In the genomic region with DNA sequence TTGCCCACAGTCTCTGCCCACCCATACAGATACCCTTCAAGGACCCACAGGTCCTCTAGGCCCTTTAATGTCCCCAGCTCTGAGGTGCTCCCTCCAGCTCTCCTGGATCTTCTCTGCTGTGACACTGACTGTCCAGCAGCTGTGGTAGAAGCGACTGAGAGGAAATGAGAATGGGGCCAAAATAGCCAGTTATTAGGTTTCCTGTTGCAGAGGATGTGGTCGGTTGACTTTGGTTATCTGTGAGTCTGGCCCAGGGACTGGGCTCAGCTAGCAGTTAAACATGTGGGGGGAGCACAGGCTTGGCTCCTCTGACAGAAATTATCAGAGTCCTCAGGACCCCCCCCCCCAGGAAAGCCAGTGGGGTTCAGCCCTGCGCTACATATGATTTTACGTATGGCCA, we compare ENCODE assay signal across 9 mouse cellular contexts. TPM values are rescaled to one million over a fixed set of nuclear protein-coding genes. Genes with fewer than 3 reads are reported as not detected.
A peak's percentile ranks its signal among the peaks of the same experiment; 100 is the strongest.
DNase-seq lines count a peak whose midpoint lies in the region; ATAC-seq and TF ChIP-seq lines count a peak whose summit lies in the region.
"Had no signal": no experiment of that assay in that cellular context is flagged by ENCODE, and none has a peak within 500 bp of the region (broad histone marks: within the 10 kb centered on the region; RNA-seq: fewer than 3 reads in every experiment).

No protein-coding gene starts in this region.

- TF ChIP-seq CTCF in heart, adult 2 months (IDR thresholded peaks at IDR 0.05) = no peak
- no peak for TF ChIP-seq CTCF in thymus, adult 2 months (IDR thresholded peaks at IDR 0.05; ENCODE audit: borderline replicate concordance, control insufficient read depth, extremely low read depth, insufficient read depth, low read length, poor library complexity)

- TF ChIP-seq EP300 in heart, adult 2 months (IDR thresholded peaks at IDR 0.05; ENCODE audit: insufficient read depth, low read depth, low read length) = no peak

- H3K27ac ChIP-seq in heart, adult 2 months = peak overlapping the region; percentile 73
- H3K27ac ChIP-seq in thymus, adult 2 months (ENCODE audit: control insufficient read depth, insufficient read depth, low read length) = 0 out of 2 replicates have a peak overlapping the region, but pooled peaks have one; percentile 15
- no peak overlapping the region for H3K27ac ChIP-seq in hindbrain, embryonic 16.5 days (ENCODE audit: low read depth, low read length)
- no peak overlapping the region for H3K27ac ChIP-seq in hindbrain, embryonic 12.5 days
- H3K27ac ChIP-seq: midbrain, embryonic 13.5 days had no signal

- no peaks in the 10 kb centered on the region; the same call in 1 of the 2 replicates for H3K9me3 ChIP-seq in hindbrain, embryonic 16.5 days (ENCODE audit: control insufficient read depth, low read length)
- H3K9me3 ChIP-seq in hindbrain, embryonic 12.5 days (replicated peaks) = no peaks in the 10 kb centered on the region
- H3K9me3 ChIP-seq: midbrain, embryonic 13.5 days had no signal

- intact Hi-C loops in heart, adult 2 months (cut with DNase I) = loop anchor here (2.0 to 5.0 kb wide), 2 partner anchors 18 to 37 kb away; no protein-coding TSS in a partner anchor

- H3K4me2 ChIP-seq in hindbrain, embryonic 16.5 days (ENCODE audit: low read length) = no peak overlapping the region
- H3K4me2 ChIP-seq in hindbrain, embryonic 12.5 days (replicated peaks) = no peak overlapping the region
- H3K4me2 ChIP-seq: midbrain, embryonic 13.5 days had no signal

- no peaks in the 10 kb centered on the region for H3K79me2 ChIP-seq in heart, adult 2 months (replicated peaks; ENCODE audit: control insufficient read depth, insufficient read depth, low read length)

- TF ChIP-seq POLR2A in heart, adult 2 months (IDR thresholded peaks at IDR 0.05; ENCODE audit: insufficient read depth, low read depth, low read length) = no peak
- no peak for TF ChIP-seq POLR2A in thymus, adult 2 months (IDR thresholded peaks at IDR 0.05; ENCODE audit: control insufficient read depth, extremely low read depth, insufficient read depth, low read length, poor library complexity)

- DNase-seq in heart, adult 2 months = peak; percentile 27 to 37
- no peak for DNase-seq in heart, postnatal 4 days
- no peak for DNase-seq in thymus, adult 2 months
- DNase-seq in thymus, postnatal 36 days = no peak
- peak; percentile 39 for DNase-seq in splenic B cell, adult 2 months (ENCODE audit: low read depth, low spot score)

- no peak overlapping the region for H3K4me3 ChIP-seq in heart, adult 2 months
- H3K4me3 ChIP-seq in thymus, adult 2 months (ENCODE audit: control insufficient read depth, insufficient read depth, low read length) = no peak overlapping the region
- H3K4me3 ChIP-seq in hindbrain, embryonic 16.5 days (ENCODE audit: low read length) = no peak overlapping the region
- H3K4me3 ChIP-seq in hindbrain, embryonic 12.5 days = no peak overlapping the region
- H3K4me3 ChIP-seq: midbrain, embryonic 13.5 days had no signal

- no peaks in the 10 kb centered on the region for H3K27me3 ChIP-seq in heart, adult 2 months (ENCODE audit: control insufficient read depth, insufficient read depth, low read length)
- H3K27me3 ChIP-seq in thymus, adult 2 months (ENCODE audit: control insufficient read depth, insufficient read depth, low read length) = no peaks in the 10 kb centered on the region
- no peaks in the 10 kb centered on the region for H3K27me3 ChIP-seq in splenic B cell, adult 2 months (ENCODE audit: control insufficient read depth, insufficient read depth, low read length, poor library complexity, severe bottlenecking)
- no peaks in the 10 kb centered on the region for H3K27me3 ChIP-seq in hindbrain, embryonic 16.5 days (replicated peaks; ENCODE audit: control insufficient read depth, insufficient read depth, low read length)
- H3K27me3 ChIP-seq in hindbrain, embryonic 12.5 days = no peaks in the 10 kb centered on the region
- H3K27me3 ChIP-seq: midbrain, embryonic 13.5 days had no signal

- H3K36me3 ChIP-seq in heart, adult 2 months (ENCODE audit: control insufficient read depth, insufficient read depth, low read length) = no peaks in the 10 kb centered on the region
- H3K36me3 ChIP-seq in thymus, adult 2 months (ENCODE audit: control insufficient read depth, insufficient read depth, low read length) = no peaks in the 10 kb centered on the region
- no peaks in the 10 kb centered on the region for H3K36me3 ChIP-seq in splenic B cell, adult 2 months (ENCODE audit: control insufficient read depth, insufficient read depth, low read length, poor library complexity, severe bottlenecking)
- H3K36me3 ChIP-seq in hindbrain, embryonic 16.5 days (ENCODE audit: control insufficient read depth, insufficient read depth, low read length) = no peaks in the 10 kb centered on the region
- no peaks in the 10 kb centered on the region for H3K36me3 ChIP-seq in hindbrain, embryonic 12.5 days

- peak; percentile 23 for ATAC-seq in inflammation-experienced regulatory T-cells, adult 6 months
- no peak for ATAC-seq in hindbrain, embryonic 16.5 days
- no peak for ATAC-seq in hindbrain, embryonic 12.5 days (ENCODE audit: low FRiP score)
- ATAC-seq: midbrain, embryonic 13.5 days had no signal

- WGBS in heart, adult 2 months = 49% methylated on average over 4 of the region's 4 CpGs
- WGBS in thymus, adult 2 months = 40% methylated on average over 4 of the region's 4 CpGs
- WGBS in hindbrain, embryonic 16.5 days = 96% methylated on average over 4 of the region's 4 CpGs
- WGBS in hindbrain, embryonic 12.5 days = 88% methylated on average over 4 of the region's 4 CpGs

- H3K9ac ChIP-seq in heart, adult 2 months (ENCODE audit: low read depth, low read length) = no peak overlapping the region
- no peak overlapping the region for H3K9ac ChIP-seq in hindbrain, embryonic 16.5 days (ENCODE audit: low read depth, low read length)
- H3K9ac ChIP-seq in hindbrain, embryonic 12.5 days = no peak overlapping the region
- H3K9ac ChIP-seq: midbrain, embryonic 13.5 days had no signal

- H3K4me1 ChIP-seq in heart, adult 2 months (ENCODE audit: control insufficient read depth, insufficient read depth, low read length) = peaks cover 21% of the 10 kb centered on the region
- H3K4me1 ChIP-seq in thymus, adult 2 months (replicated peaks; ENCODE audit: control insufficient read depth, insufficient read depth, low read length) = peaks cover 24% of the 10 kb centered on the region
- no peaks in the 10 kb centered on the region for H3K4me1 ChIP-seq in hindbrain, embryonic 16.5 days (ENCODE audit: control insufficient read depth, insufficient read depth, low read depth, low read length)
- peaks cover 14% of the 10 kb centered on the region; the same call in 1 of the 2 replicates for H3K4me1 ChIP-seq in hindbrain, embryonic 12.5 days

RNA-seq across cellular contexts. Expression of a gene that starts 19.7 kb away (rescaled TPM):
- total RNA-seq in heart, adult 2 months (2021) = 1 to 10 TPM; 3.1 to 3.2 TPM
- polyA plus RNA-seq in heart, adult 2 months (2012; rRNA removed) = 4.5 and 6.8 TPM in 2 replicates
- total RNA-seq in heart, postnatal 4 days (2021) = 1 to 10 TPM; 3.6 to 5.2 TPM
- 15.5 and 19.4 TPM in 2 replicates for polyA plus RNA-seq in thymus, adult 2 months (2012; rRNA removed)
- 1 to 10 TPM in 1 of 3 experiments, under 1 TPM in 2; 0.84 to 4.5 (median 0.85) TPM for polyA plus RNA-seq in inflammation-experienced regulatory T-cells, adult 6 months (2017; shearing (Covaris generic))
- polyA plus RNA-seq in hindbrain, embryonic 16.5 days (2015; fragmentation: Nextera tagmentation; extraction: Ambion mirVana) = 3.6 and 4.1 TPM in 2 replicates
- polyA plus RNA-seq in hindbrain, embryonic 12.5 days (2016; fragmentation: Nextera tagmentation; extraction: Ambion mirVana) = 2.5 and 2.7 TPM in 2 replicates

Comparison
In these comparisons a context has a peak if more than half of its experiments do, and no peak if none do; other contexts are left out.
1. DNase-seq: peak in heart, adult 2 months (2 of 2) and splenic B cell, adult 2 months (single experiment); none in heart, postnatal 4 days (single experiment), thymus, adult 2 months (single experiment) and thymus, postnatal 36 days (0 of 2).
2. H3K27ac ChIP-seq: peak in heart, adult 2 months (single experiment) and thymus, adult 2 months (single experiment); none in hindbrain, embryonic 16.5 days (single experiment) and hindbrain, embryonic 12.5 days (single experiment).